ENCODE assay signal across 15 mouse cellular contexts in genomic region chr15:48904687-48905086, GRCm38 (mm10).
"Had no signal": no experiment of that assay in that cellular context is flagged by ENCODE, and none has a peak within 500 bp of the region (broad histone marks: within the 10 kb centered on the region; RNA-seq: fewer than 3 reads in every experiment).

No protein-coding gene starts in this region.

- H3K9me3 ChIP-seq: kidney, embryonic 15.5 days; limb, embryonic 13.5 days; liver, embryonic 15.5 days; midbrain, embryonic 10.5 days; midbrain, embryonic 15.5 days; neural tube, embryonic 12.5 days had no signal

- DNase-seq: kidney, adult 2 months; kidney, postnatal 14 days; left cerebral cortex, postnatal 4 days; lung, adult 2 months; lung, postnatal 36 days; retina, postnatal 1 day; right cerebral cortex, postnatal 25 days had no signal

- H3K4me3 ChIP-seq: kidney, embryonic 15.5 days; limb, embryonic 13.5 days; liver, embryonic 15.5 days; midbrain, embryonic 10.5 days; midbrain, embryonic 15.5 days; neural tube, embryonic 12.5 days had no signal

- H3K36me3 ChIP-seq: kidney, embryonic 15.5 days; limb, embryonic 13.5 days; liver, embryonic 15.5 days; midbrain, embryonic 10.5 days; midbrain, embryonic 15.5 days; neural tube, embryonic 12.5 days had no signal

- ATAC-seq: intestine, embryonic 16.5 days; lung, postnatal 0 days; midbrain, embryonic 15.5 days had no signal

- H3K4me2 ChIP-seq: kidney, embryonic 15.5 days; limb, embryonic 13.5 days; liver, embryonic 15.5 days; midbrain, embryonic 15.5 days; neural tube, embryonic 12.5 days had no signal

- H3K4me1 ChIP-seq: kidney, embryonic 15.5 days; limb, embryonic 13.5 days; liver, embryonic 15.5 days; midbrain, embryonic 10.5 days; midbrain, embryonic 15.5 days; neural tube, embryonic 12.5 days had no signal

- H3K9ac ChIP-seq: kidney, embryonic 15.5 days; limb, embryonic 13.5 days; liver, embryonic 15.5 days; midbrain, embryonic 15.5 days; neural tube, embryonic 12.5 days had no signal

- H3K27me3 ChIP-seq: kidney, embryonic 15.5 days; limb, embryonic 13.5 days; liver, embryonic 15.5 days; midbrain, embryonic 15.5 days; neural tube, embryonic 12.5 days had no signal

- H3K27ac ChIP-seq: kidney, embryonic 15.5 days; limb, embryonic 13.5 days; liver, embryonic 15.5 days; midbrain, embryonic 10.5 days; midbrain, embryonic 15.5 days; neural tube, embryonic 12.5 days had no signal
